Mouse (Mus musculus) left cerebral cortex, postnatal 25 days (tissue): ENCODE data around the gene Esrrg. TPM values are rescaled to one million over a fixed set of nuclear protein-coding genes. Genes with fewer than 3 reads are reported as not detected.

Experiments
- DNase-seq, 2 experiments: peaks; one replicate each; pipeline ENCODE4 v3.0.0; 2022; ENCODE audit warnings: low spot score in 2 of 2, mixed read lengths in 1 of 2
- intact Hi-C: fragments of 180-260 bp; cut with DNase I; formaldehyde crosslinking; loops from one replicate; pipeline ENCODE4 v1.15.1; 2025
- total RNA-seq, 2 experiments: library from RNA; stranded (reverse); gene quantifications; 2 replicates each; pipeline ENCODE4 v1.2.3; 2021

Esrrg gene
- total RNA-seq, 2 experiments from 2014 or later, result 24.8 to 27.3 TPM

- DNase-seq, result no peak
- intact Hi-C loops, result no loop called here
These were observed 401.3 kb downstream of the Esrrg start for GRCm38 (mm10) chr1:188009868-188010267.

- no peak for DNase-seq
- intact Hi-C loops, result no loop called here
These were observed 402.3 kb downstream of the Esrrg start for GRCm38 (mm10) chr1:188010860-188011259.

GRCm38 (mm10) chr1:188014411-188014810, 405.8 kb downstream of the Esrrg start:
- peak in 1 of 2 experiments; percentile 35 for DNase-seq
- intact Hi-C loops, result no loop called here

- peak in 1 of 2 experiments; percentile 28 for DNase-seq
- intact Hi-C loops, result no loop called here
These were observed 409.6 kb downstream of the Esrrg start for GRCm38 (mm10) chr1:188017956-188018862.

- intact Hi-C loops, result no loop called here
- no peak for DNase-seq
These were observed 420.6 kb downstream of the Esrrg start for GRCm38 (mm10) chr1:188029205-188029604.

- no peak for DNase-seq
- intact Hi-C loops, result no loop called here
These were observed 421.5 kb downstream of the Esrrg start for GRCm38 (mm10) chr1:188030116-188030515.

- no peak for DNase-seq
- intact Hi-C loops, result no loop called here
These were observed 422.7 kb downstream of the Esrrg start for GRCm38 (mm10) chr1:188031276-188031675.

- DNase-seq, result no peak
- intact Hi-C loops, result no loop called here
These were observed 427.4 kb downstream of the Esrrg start for GRCm38 (mm10) chr1:188035957-188036356.

GRCm38 (mm10) chr1:188046691-188047121, 438.1 kb downstream of the Esrrg start:
- no peak for DNase-seq
- intact Hi-C loops, result no loop called here

- intact Hi-C loops, result no loop called here
- DNase-seq, result no peak
These were observed 438.6 kb downstream of the Esrrg start for GRCm38 (mm10) chr1:188047148-188047547.

GRCm38 (mm10) chr1:188055888-188056287, 447.3 kb downstream of the Esrrg start:
- DNase-seq, result no peak
- intact Hi-C loops, result no loop called here

- intact Hi-C loops, result no loop called here
- DNase-seq, result no peak
These were observed 449.3 kb downstream of the Esrrg start for GRCm38 (mm10) chr1:188057892-188058291.

- DNase-seq, result no peak
- intact Hi-C loops, result no loop called here
These were observed 450.4 kb downstream of the Esrrg start for GRCm38 (mm10) chr1:188059006-188059405.

- intact Hi-C loops, result no loop called here
- DNase-seq, result no peak
These were observed 451.9 kb downstream of the Esrrg start for GRCm38 (mm10) chr1:188060493-188060892.

- intact Hi-C loops, result no loop called here
- no peak for DNase-seq
These were observed 460.2 kb downstream of the Esrrg start for GRCm38 (mm10) chr1:188068833-188069232.

- intact Hi-C loops, result no loop called here
- DNase-seq, result no peak
These were observed 461.3 kb downstream of the Esrrg start for GRCm38 (mm10) chr1:188069849-188070248.

- intact Hi-C loops, result no loop called here
- DNase-seq, result no peak
These were observed 469.1 kb downstream of the Esrrg start for GRCm38 (mm10) chr1:188077561-188078195.

- intact Hi-C loops, result no loop called here
- DNase-seq, result no peak
These were observed 471.8 kb downstream of the Esrrg start for GRCm38 (mm10) chr1:188080261-188080875.

GRCm38 (mm10) chr1:188082665-188083640, 474.4 kb downstream of the Esrrg start:
- intact Hi-C loops, result no loop called here
- DNase-seq, result peak in 1 of 2 experiments; percentile 3
